Mouse (Mus musculus): ENCODE data around the gene Rasl11a. TPM values are rescaled to one million over a fixed set of nuclear protein-coding genes. Genes with fewer than 3 reads are reported as not detected.

The Rasl11a gene
- polyA plus RNA-seq, 1 experiment from 2014 or later, result 28.6 TPM

DNA sequence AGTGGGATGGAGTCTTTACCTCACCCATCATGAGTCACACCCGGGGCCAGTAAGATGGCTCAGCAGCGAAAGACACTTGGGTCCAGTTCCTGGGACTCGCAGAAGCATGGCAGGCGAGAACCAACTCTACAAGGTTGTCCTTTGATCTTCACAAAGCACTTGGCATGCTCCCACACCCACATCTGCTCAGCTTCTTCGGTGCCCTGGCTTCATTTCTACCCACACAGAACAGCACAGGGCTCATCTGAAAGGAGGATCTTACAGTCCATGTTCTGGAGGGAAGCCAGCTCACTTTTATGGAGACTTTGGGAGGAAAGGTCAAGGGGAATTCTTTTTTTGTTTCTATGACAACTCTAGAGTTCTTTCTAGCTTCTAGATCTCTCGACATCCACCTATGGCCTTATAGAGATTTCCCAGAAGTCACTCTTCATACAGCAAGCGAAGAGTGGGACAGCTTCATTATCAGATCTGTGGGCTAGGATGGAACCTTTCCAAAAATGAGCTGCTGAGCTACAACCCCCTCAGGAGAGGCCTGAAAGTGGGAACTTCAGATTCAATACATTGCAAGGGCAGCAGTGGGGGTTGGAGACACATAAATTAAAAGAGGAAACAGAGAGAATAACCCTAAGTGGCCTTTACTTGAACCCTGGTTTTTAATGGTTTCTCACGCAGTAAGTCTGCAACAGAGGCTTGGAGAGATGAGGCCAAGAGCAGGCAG is 25.8 kb upstream of the Rasl11a start:
- Histone ChIP-seq H3K4me3 (ENCODE audit: low read depth, low read length) (no peak overlapping the region), H3K4me1 (replicated peaks; ENCODE audit: control insufficient read depth, insufficient read depth, low read length) (no peaks in the 10 kb centered on the region), H3K27me3 (ENCODE audit: control insufficient read depth, insufficient read depth, low read length) (no peaks in the 10 kb centered on the region), H3K4me2 (ENCODE audit: low read depth, low read length, severe bottlenecking) (no peak overlapping the region), H3K9ac (ENCODE audit: low read length) (no peak overlapping the region), H3K36me3 (ENCODE audit: control insufficient read depth, insufficient read depth, low read length) (no peaks in the 10 kb centered on the region), H3K9me3 (ENCODE audit: control insufficient read depth, low read length) (no peaks in the 10 kb centered on the region), H3K27ac (ENCODE audit: low read depth, low read length) (no peak overlapping the region)
- no peak for DNase-seq (ENCODE audit: low spot score)
- WGBS, result 90% methylated on average over 8 of the region's 8 CpGs
- ATAC-seq (replicated peaks; ENCODE audit: low FRiP score), result no peak

DNA sequence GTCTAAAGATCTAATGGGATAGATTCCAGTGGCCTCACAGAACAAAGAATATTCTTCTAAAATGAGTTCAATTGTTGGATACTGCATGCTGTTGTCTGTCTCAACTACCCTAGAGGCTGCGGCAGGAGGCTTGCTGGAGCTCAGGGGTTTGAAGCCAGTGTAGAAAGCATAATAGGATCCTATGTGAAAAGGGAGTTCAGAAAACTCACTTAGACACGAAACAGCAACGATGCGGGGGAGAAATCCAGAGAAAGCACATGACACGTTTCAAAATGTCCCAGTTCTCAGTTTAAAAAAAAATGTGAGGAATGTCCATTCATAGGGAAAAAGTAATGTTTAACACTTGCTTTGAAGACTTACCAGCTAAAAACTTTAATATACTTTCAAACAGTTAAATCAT is 21.9 kb upstream of the Rasl11a start:
- DNase-seq (ENCODE audit: low spot score), result no peak

DNA sequence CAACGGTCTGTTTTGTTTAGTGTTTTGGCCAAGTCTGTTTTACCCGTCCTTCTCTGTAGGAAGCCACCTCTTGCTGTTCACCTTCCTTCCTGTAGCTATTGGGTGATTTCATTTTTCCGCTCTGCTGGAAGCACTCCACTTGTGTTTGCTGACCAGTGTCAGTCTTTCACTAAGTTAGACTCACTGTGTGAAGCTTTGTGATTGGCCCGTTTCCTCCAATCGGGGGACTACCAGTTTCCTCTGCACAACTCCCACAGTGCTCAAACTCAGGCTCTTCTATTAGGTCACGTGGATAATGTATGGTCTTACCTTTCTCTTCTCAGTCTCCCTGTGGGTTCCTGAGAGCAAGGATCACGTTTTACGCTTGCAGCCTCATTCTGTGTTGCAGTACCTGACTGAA is 15.3 kb upstream of the Rasl11a start:
- H3K9me3 ChIP-seq (ENCODE audit: control insufficient read depth, low read length), result no peaks in the 10 kb centered on the region
- H3K27me3 ChIP-seq (ENCODE audit: control insufficient read depth, insufficient read depth, low read length), result no peaks in the 10 kb centered on the region
- H3K4me2 ChIP-seq (ENCODE audit: low read depth, low read length, severe bottlenecking), result no peak overlapping the region
- H3K36me3 ChIP-seq (ENCODE audit: control insufficient read depth, insufficient read depth, low read length), result peaks cover 1% of the 10 kb centered on the region; the same call in 1 of the 2 replicates
- H3K27ac ChIP-seq (ENCODE audit: low read depth, low read length), result no peak overlapping the region
- peaks cover 6% of the 10 kb centered on the region; the same call in 1 of the 2 replicates for H3K4me1 ChIP-seq (replicated peaks; ENCODE audit: control insufficient read depth, insufficient read depth, low read length)
- ATAC-seq (replicated peaks; ENCODE audit: low FRiP score) (no peak), DNase-seq (ENCODE audit: low spot score) (no peak)
- H3K9ac ChIP-seq (ENCODE audit: low read length), result no peak overlapping the region
- WGBS, result 46% methylated on average over 8 of the region's 8 CpGs
- no peak overlapping the region for H3K4me3 ChIP-seq (ENCODE audit: low read depth, low read length)

More for the DNA sequence above, 21.9 kb upstream of the Rasl11a start:
- no peak overlapping the region for H3K4me3 ChIP-seq (ENCODE audit: low read depth, low read length)
- no peaks in the 10 kb centered on the region for H3K27me3 ChIP-seq (ENCODE audit: control insufficient read depth, insufficient read depth, low read length)
- H3K27ac ChIP-seq (ENCODE audit: low read depth, low read length), result no peak overlapping the region
- H3K4me2 ChIP-seq (ENCODE audit: low read depth, low read length, severe bottlenecking), result no peak overlapping the region
- H3K4me1 ChIP-seq (replicated peaks; ENCODE audit: control insufficient read depth, insufficient read depth, low read length), result no peaks in the 10 kb centered on the region
- 85% methylated on average over 5 of the region's 5 CpGs for WGBS
- no peaks in the 10 kb centered on the region for H3K9me3 ChIP-seq (ENCODE audit: control insufficient read depth, low read length)
- H3K36me3 ChIP-seq (ENCODE audit: control insufficient read depth, insufficient read depth, low read length), result no peaks in the 10 kb centered on the region
- H3K9ac ChIP-seq (ENCODE audit: low read length), result no peak overlapping the region
- no peak for ATAC-seq (replicated peaks; ENCODE audit: low FRiP score)

DNA sequence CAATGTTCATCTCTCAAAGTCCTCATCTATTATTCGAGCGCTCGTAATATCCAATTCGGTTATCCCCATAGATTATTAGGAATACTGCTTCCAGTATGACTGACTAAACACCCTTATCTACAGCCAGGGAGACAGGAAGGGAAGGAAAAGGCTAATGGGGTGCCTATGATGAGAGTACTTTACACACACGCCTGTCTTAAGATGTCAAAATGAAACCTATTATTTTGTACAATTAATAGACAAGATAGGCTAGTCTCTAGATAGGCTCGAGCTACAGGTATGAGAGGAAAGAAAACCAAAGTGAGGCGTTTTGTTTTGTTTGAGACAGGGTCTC is 12.5 kb upstream of the Rasl11a start:
- H3K9ac ChIP-seq (ENCODE audit: low read length), result peak overlapping the region; percentile 96
- peaks cover 6% of the 10 kb centered on the region; the same call in 1 of the 2 replicates for H3K4me1 ChIP-seq (replicated peaks; ENCODE audit: control insufficient read depth, insufficient read depth, low read length)
- peak overlapping the region; percentile 58; the same call in 1 of the 2 replicates for H3K27ac ChIP-seq (ENCODE audit: low read depth, low read length)
- DNase-seq (ENCODE audit: low spot score) (no peak), ATAC-seq (replicated peaks; ENCODE audit: low FRiP score) (no peak)
- WGBS, result 54% methylated on average over 7 of the region's 7 CpGs
- H3K4me3 ChIP-seq (ENCODE audit: low read depth, low read length), result peak overlapping the region; percentile 77
- H3K27me3 ChIP-seq (ENCODE audit: control insufficient read depth, insufficient read depth, low read length), result no peaks in the 10 kb centered on the region
- no peaks in the 10 kb centered on the region for H3K9me3 ChIP-seq (ENCODE audit: control insufficient read depth, low read length)
- H3K36me3 ChIP-seq (ENCODE audit: control insufficient read depth, insufficient read depth, low read length), result peaks cover 12% of the 10 kb centered on the region; the same call in 1 of the 2 replicates
- peak overlapping the region; percentile 92 for H3K4me2 ChIP-seq (ENCODE audit: low read depth, low read length, severe bottlenecking)

DNA sequence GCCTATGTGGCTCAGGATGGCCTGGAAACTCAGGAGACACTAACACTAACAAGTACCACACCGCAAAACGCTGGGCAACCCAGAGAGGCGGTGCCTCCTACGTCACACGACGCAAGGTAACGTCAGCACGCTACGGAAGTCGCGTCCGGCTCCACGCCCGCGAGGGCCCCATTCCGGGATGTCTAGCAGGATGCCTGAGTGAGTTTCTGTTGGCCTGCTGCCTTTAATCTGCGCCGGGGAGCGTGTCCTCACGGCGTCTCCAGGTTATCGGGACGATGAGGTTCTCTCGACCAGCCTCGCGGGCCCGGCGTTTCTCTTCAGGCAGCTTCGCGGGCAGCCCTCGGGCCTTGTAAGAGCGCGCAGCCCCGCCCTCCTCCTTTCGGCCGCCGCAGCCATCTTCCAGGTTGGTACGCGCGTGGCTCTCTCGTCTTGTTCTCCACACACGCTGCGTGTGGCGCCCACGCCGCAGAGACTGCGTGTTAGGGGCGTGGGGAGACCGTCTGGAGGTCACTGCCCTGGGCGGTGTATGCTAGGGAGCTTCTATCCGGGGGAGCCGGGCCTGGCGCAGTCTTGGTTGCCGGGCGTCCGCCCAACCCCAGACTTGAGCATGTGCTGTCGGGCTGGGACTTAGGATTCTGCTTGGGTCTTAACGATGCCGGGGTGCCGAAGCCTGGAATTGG is 12.0 kb upstream of the Rasl11a start, which contains the start of gene Rpl21:
TSS of gene Rpl21 (plus strand) at position 122 of the 680 bp plus-strand sequence.
- DNase-seq (ENCODE audit: low spot score) (peak; percentile 95), ATAC-seq (replicated peaks; ENCODE audit: low FRiP score) (peak; percentile 97)
- under 1% methylated on average over 60 of the region's 60 CpGs for WGBS
- H3K27me3 ChIP-seq (ENCODE audit: control insufficient read depth, insufficient read depth, low read length), result no peaks in the 10 kb centered on the region
- peaks cover 6% of the 10 kb centered on the region; the same call in 1 of the 2 replicates for H3K4me1 ChIP-seq (replicated peaks; ENCODE audit: control insufficient read depth, insufficient read depth, low read length)
- H3K9me3 ChIP-seq (ENCODE audit: control insufficient read depth, low read length), result no peaks in the 10 kb centered on the region
- H3K9ac ChIP-seq (ENCODE audit: low read length), result peak within 1 kb of the TSS; percentile 96
- peak within 1 kb of the TSS; percentile 77 for H3K4me3 ChIP-seq (ENCODE audit: low read depth, low read length)
- H3K4me2 ChIP-seq (ENCODE audit: low read depth, low read length, severe bottlenecking), result peak within 1 kb of the TSS; percentile 92
- H3K27ac ChIP-seq (ENCODE audit: low read depth, low read length), result peak within 1 kb of the TSS; percentile 58
- peaks cover 12% of the 10 kb centered on the region; the same call in 1 of the 2 replicates for H3K36me3 ChIP-seq (ENCODE audit: control insufficient read depth, insufficient read depth, low read length)

- 23% methylated on average over 8 of the region's 8 CpGs for WGBS
- no peak for ATAC-seq (replicated peaks; ENCODE audit: low FRiP score)
Observed at GRCm38 (mm10) chr5:146833673-146834201, 11.1 kb upstream of the Rasl11a start.

GRCm38 (mm10) chr5:146834959-146835358 is 9.9 kb upstream of the Rasl11a start:
- peaks cover 6% of the 10 kb centered on the region; the same call in 1 of the 2 replicates for H3K4me1 ChIP-seq (replicated peaks; ENCODE audit: control insufficient read depth, insufficient read depth, low read length)
- WGBS, result 92% methylated on average over 8 of the region's 8 CpGs
- no peak for DNase-seq (ENCODE audit: low spot score)
- H3K27me3 ChIP-seq (ENCODE audit: control insufficient read depth, insufficient read depth, low read length), result no peaks in the 10 kb centered on the region
- H3K4me2 ChIP-seq (ENCODE audit: low read depth, low read length, severe bottlenecking), result no peak overlapping the region
- no peaks in the 10 kb centered on the region for H3K9me3 ChIP-seq (ENCODE audit: control insufficient read depth, low read length)
- no peak overlapping the region for H3K4me3 ChIP-seq (ENCODE audit: low read depth, low read length)
- H3K9ac ChIP-seq (ENCODE audit: low read length), result no peak overlapping the region; the same call in 1 of the 2 replicates
- peaks cover 12% of the 10 kb centered on the region; the same call in 1 of the 2 replicates for H3K36me3 ChIP-seq (ENCODE audit: control insufficient read depth, insufficient read depth, low read length)
- ATAC-seq (replicated peaks; ENCODE audit: low FRiP score), result no peak
- H3K27ac ChIP-seq (ENCODE audit: low read depth, low read length), result no peak overlapping the region

More at GRCm38 (mm10) chr5:146833673-146834201, 11.1 kb upstream of the Rasl11a start:
- Histone ChIP-seq H3K9ac (ENCODE audit: low read length) (peak overlapping the region; percentile 96), H3K27me3 (ENCODE audit: control insufficient read depth, insufficient read depth, low read length) (no peaks in the 10 kb centered on the region), H3K27ac (ENCODE audit: low read depth, low read length) (0 out of 2 replicates have a peak overlapping the region, but pooled peaks have one; percentile 55), H3K36me3 (ENCODE audit: control insufficient read depth, insufficient read depth, low read length) (peaks cover 12% of the 10 kb centered on the region; the same call in 1 of the 2 replicates), H3K9me3 (ENCODE audit: control insufficient read depth, low read length) (no peaks in the 10 kb centered on the region), H3K4me2 (ENCODE audit: low read depth, low read length, severe bottlenecking) (peak overlapping the region; percentile 92), H3K4me1 (replicated peaks; ENCODE audit: control insufficient read depth, insufficient read depth, low read length) (peaks cover 6% of the 10 kb centered on the region; the same call in 1 of the 2 replicates), H3K4me3 (ENCODE audit: low read depth, low read length) (peak overlapping the region; percentile 77)
- no peak for DNase-seq (ENCODE audit: low spot score)

DNA sequence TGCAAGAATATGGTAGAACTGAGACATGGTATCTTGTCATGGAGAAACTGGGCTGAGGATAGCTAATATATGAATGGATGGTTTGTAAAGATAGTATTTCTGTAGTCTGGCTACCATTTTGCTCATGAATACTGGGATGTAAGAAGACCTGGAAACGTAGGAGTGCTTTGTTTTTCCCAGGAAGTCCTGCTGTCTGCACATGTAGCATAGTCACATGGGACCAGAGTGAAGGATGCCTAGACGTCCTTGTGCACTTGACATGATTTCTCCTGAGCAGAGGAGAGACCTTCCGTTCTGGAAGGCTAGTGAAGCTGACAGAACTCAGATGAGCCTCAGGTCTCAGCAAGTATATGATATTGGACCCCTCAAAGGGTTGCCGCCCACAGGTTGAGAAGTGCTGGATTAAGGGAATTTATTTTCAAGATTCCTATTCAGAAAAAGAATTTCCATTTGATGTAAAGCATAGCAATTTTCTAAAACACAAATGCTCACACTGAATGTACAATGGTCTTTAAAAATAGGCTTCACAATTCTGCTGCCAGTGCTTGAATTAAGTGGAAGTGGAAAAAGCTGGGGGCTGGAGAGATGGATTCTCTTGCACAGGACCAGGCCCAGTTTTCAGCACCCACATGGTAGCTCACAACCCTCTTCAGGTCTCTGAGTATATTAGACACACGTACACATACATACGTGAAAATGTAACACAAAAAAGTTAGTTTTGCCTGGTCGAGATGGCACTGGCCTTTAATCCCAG is 6.7 kb upstream of the Rasl11a start:
- Histone ChIP-seq H3K9me3 (ENCODE audit: control insufficient read depth, low read length) (no peaks in the 10 kb centered on the region), H3K36me3 (ENCODE audit: control insufficient read depth, insufficient read depth, low read length) (peaks cover 12% of the 10 kb centered on the region; the same call in 1 of the 2 replicates), H3K27ac (ENCODE audit: low read depth, low read length) (no peak overlapping the region), H3K4me2 (ENCODE audit: low read depth, low read length, severe bottlenecking) (no peak overlapping the region), H3K27me3 (ENCODE audit: control insufficient read depth, insufficient read depth, low read length) (no peaks in the 10 kb centered on the region), H3K4me3 (ENCODE audit: low read depth, low read length) (no peak overlapping the region), H3K4me1 (replicated peaks; ENCODE audit: control insufficient read depth, insufficient read depth, low read length) (peaks cover 6% of the 10 kb centered on the region; the same call in 1 of the 2 replicates), H3K9ac (ENCODE audit: low read length) (no peak overlapping the region)
- WGBS, result 73% methylated on average over 7 of the region's 7 CpGs
- DNase-seq (ENCODE audit: low spot score), result no peak
- ATAC-seq (replicated peaks; ENCODE audit: low FRiP score), result no peak

All from forebrain, embryonic 11.5 days (tissue).